Mouse (Mus musculus) midbrain, postnatal 0 days (tissue): ENCODE data around the gene Trim17. TPM values are rescaled to one million over a fixed set of nuclear protein-coding genes. Genes with fewer than 3 reads are reported as not detected.
A peak's percentile ranks its signal among the peaks of the same experiment; 100 is the strongest.
"Not testable (repeated sequence)": the region's sequence is repeated elsewhere in the genome, so short reads cannot be mapped to it uniquely, and the experiment has no call there.

ENCODE experiments used
- ATAC-seq: fragments of 200-750 bp; cut with Nextera tagmentation; 2 replicates; pipeline ENCODE4 v1.8.0; 2017; ENCODE audit warnings: moderate number of reproducible peaks, mild to moderate bottlenecking, moderate TSS enrichment, moderate library complexity; ENCODE audit not compliant: low FRiP score
- DNase-seq: peaks from one replicate; pipeline ENCODE4 v3.0.0-alpha.2; 2015; ENCODE audit warnings: low spot score
- H3K27ac ChIP-seq: fragments of 300-500 bp; sonication (generic); 2 replicates; pipeline ENCODE4 v1.5.1; 2014; ENCODE audit warnings: low read depth, mild to moderate bottlenecking, low read length, mixed read lengths
- H3K27me3 ChIP-seq: fragments of 300-500 bp; sonication (generic); 2 replicates; pipeline ENCODE4 v1.6.1; 2014; ENCODE audit warnings: low read length, control low read depth, mixed read lengths; ENCODE audit not compliant: insufficient read depth
- H3K36me3 ChIP-seq: fragments of 300-500 bp; sonication (generic); 2 replicates; pipeline ENCODE4 v1.6.1; 2014; ENCODE audit warnings: low read length, control low read depth, mixed read lengths; ENCODE audit not compliant: insufficient read depth
- H3K4me1 ChIP-seq: fragments of 300-500 bp; sonication (generic); 2 replicates; pipeline ENCODE4 v1.6.1; 2014; ENCODE audit warnings: mild to moderate bottlenecking, control low read depth, antibody characterized with exemption, low read length, mixed read lengths; ENCODE audit not compliant: insufficient read depth
- H3K4me2 ChIP-seq: fragments of 300-500 bp; sonication (generic); 2 replicates; pipeline ENCODE4 v1.6.1; 2014; ENCODE audit warnings: low read depth, mild to moderate bottlenecking, low read length, mixed read lengths; ENCODE audit not compliant: poor library complexity, severe bottlenecking
- H3K4me3 ChIP-seq: fragments of 300-500 bp; sonication (generic); 2 replicates; pipeline ENCODE4 v1.5.1; 2014; ENCODE audit warnings: low read depth, mild to moderate bottlenecking, low read length, moderate library complexity
- H3K9ac ChIP-seq: fragments of 300-500 bp; sonication (generic); replicated peaks from 2 replicates; pipeline ENCODE4 v1.6.1; 2014; ENCODE audit warnings: mild to moderate bottlenecking, low read length, moderate library complexity, mixed read lengths; ENCODE audit not compliant: poor library complexity, severe bottlenecking
- H3K9me3 ChIP-seq: fragments of 300-500 bp; sonication (generic); 2 replicates; pipeline ENCODE4 v1.6.1; 2016; ENCODE audit warnings: low read length, control low read depth
- CTCF ChIP-seq: IDR thresholded peaks from 2 replicates; pipeline ENCODE4 v1.5.1; 2016; ENCODE audit warnings: antibody characterized with exemption, mild to moderate bottlenecking
- WGBS: fragments of 180-500 bp; shearing (Covaris S2); extraction: QIAGEN DNeasy Blood & Tissue Kit; methylation state at CpG from one replicate; pipeline ENCODE4 v1.1.7; 2014; 5-methylcytosine and 5-hydroxymethylcytosine counted together
- polyA plus RNA-seq: library from polyadenylated mRNA; unstranded; fragments of >200 nt; fragmentation: Nextera tagmentation; extraction: Ambion mirVana; gene quantifications from 2 replicates; pipeline ENCODE4 v1.2.1, GENCODE M21; 2015
- total RNA-seq: library from RNA; depleted of rRNA; stranded (reverse); fragments of >200 nt; gene quantifications from 2 replicates; pipeline ENCODE4 v1.2.3, GENCODE M21; 2014

Gene Trim17
- total and polyA plus RNA-seq, 2 experiments from 2014 or later = 0.72 to 2.2 TPM

GRCm38 (mm10) chr11:58949480-58950431 is 4.7 kb upstream of the Trim17 start:
- DNase-seq (peak; percentile 95), ATAC-seq (peak; percentile 70)
- peak overlapping the region; percentile 50 for H3K4me2 ChIP-seq
- no peaks in the 10 kb centered on the region for H3K9me3 ChIP-seq
- no peaks in the 10 kb centered on the region for H3K36me3 ChIP-seq
- peak overlapping the region; percentile 97 for H3K27ac ChIP-seq
- no peaks in the 10 kb centered on the region for H3K27me3 ChIP-seq
- no peak for TF ChIP-seq CTCF
- 3% methylated on average over 20 of the region's 20 CpGs for WGBS
- peak overlapping the region; percentile 86 for H3K9ac ChIP-seq
- H3K4me1 ChIP-seq = peaks cover 4% of the 10 kb centered on the region; the same call in 1 of the 2 replicates
- peak overlapping the region; percentile 54 for H3K4me3 ChIP-seq

GRCm38 (mm10) chr11:58951210-58951609 is 3.3 kb upstream of the Trim17 start:
- Histone ChIP-seq H3K9ac (peak overlapping the region; percentile 48; the same call in 1 of the 2 replicates), H3K4me2 (peak overlapping the region; percentile 50), H3K27me3 (no peaks in the 10 kb centered on the region), H3K9me3 (no peaks in the 10 kb centered on the region), H3K36me3 (no peaks in the 10 kb centered on the region), H3K4me3 (peak overlapping the region; percentile 54), H3K27ac (peak overlapping the region; percentile 97), H3K4me1 (peaks cover 4% of the 10 kb centered on the region; the same call in 1 of the 2 replicates)
- DNase-seq (no peak), ATAC-seq (no peak)
- WGBS = 43% methylated on average over 5 of the region's 5 CpGs
- no peak for TF ChIP-seq CTCF

- peak; percentile 32 for ATAC-seq
- Histone ChIP-seq H3K36me3 (no peaks in the 10 kb centered on the region), H3K9ac (peak overlapping the region; percentile 84), H3K4me2 (peak overlapping the region; percentile 91), H3K9me3 (no peaks in the 10 kb centered on the region), H3K4me1 (peaks cover 13% of the 10 kb centered on the region), H3K27ac (peak overlapping the region; percentile 97), H3K4me3 (peak overlapping the region; percentile 81), H3K27me3 (no peaks in the 10 kb centered on the region)
- WGBS = under 1% methylated on average over 33 of the region's 33 CpGs
- DNase-seq = peak; percentile 77
- TF ChIP-seq CTCF = 0 out of 2 replicates have a peak, but pooled peaks have one; percentile 8
Observed at GRCm38 (mm10) chr11:58953351-58954169, 925 bp upstream of the Trim17 start.

GRCm38 (mm10) chr11:58954170-58954419 is 390 bp upstream of the Trim17 start:
- DNase-seq, H3K9me3 ChIP-seq, H3K27me3 ChIP-seq, H3K36me3 ChIP-seq, ATAC-seq: not testable (repeated sequence)
- peak overlapping the region; percentile 97 for H3K27ac ChIP-seq
- peak overlapping the region; percentile 91 for H3K4me2 ChIP-seq
- H3K4me1 ChIP-seq = peaks cover 13% of the 10 kb centered on the region
- WGBS = under 1% methylated on average over 11 of the region's 17 CpGs
- peak overlapping the region; percentile 84 for H3K9ac ChIP-seq
- H3K4me3 ChIP-seq = peak overlapping the region; percentile 81

- ATAC-seq = no peak
- WGBS = under 1% methylated on average over 20 of the region's 20 CpGs
Observed at GRCm38 (mm10) chr11:58955143-58955867, 820 bp downstream of the Trim17 start.

More at GRCm38 (mm10) chr11:58955143-58955867, 820 bp downstream of the Trim17 start:
- Histone ChIP-seq H3K27ac (peak overlapping the region; percentile 97), H3K4me2 (peak overlapping the region; percentile 67), H3K36me3 (no peaks in the 10 kb centered on the region), H3K4me1 (peaks cover 13% of the 10 kb centered on the region), H3K4me3 (peak overlapping the region; percentile 81), H3K9ac (peak overlapping the region; percentile 82), H3K27me3 (no peaks in the 10 kb centered on the region), H3K9me3 (no peaks in the 10 kb centered on the region)
- no peak for TF ChIP-seq CTCF
- DNase-seq = peak; percentile 51
